Mouse (Mus musculus): Measurements from ENCODE around the gene Zfp709.
"Not testable (repeated sequence)": the region's sequence is repeated elsewhere in the genome, so short reads cannot be mapped to it uniquely, and the experiment has no call there.

The Zfp709 gene

GRCm38 (mm10) chr8:71881618-71882274 is at the start of gene Zfp709:
TSS of gene Zfp709 (plus strand) at chr8:71882019.
- DNase-seq (ENCODE audit: low spot score): peak; percentile 62

DNA sequence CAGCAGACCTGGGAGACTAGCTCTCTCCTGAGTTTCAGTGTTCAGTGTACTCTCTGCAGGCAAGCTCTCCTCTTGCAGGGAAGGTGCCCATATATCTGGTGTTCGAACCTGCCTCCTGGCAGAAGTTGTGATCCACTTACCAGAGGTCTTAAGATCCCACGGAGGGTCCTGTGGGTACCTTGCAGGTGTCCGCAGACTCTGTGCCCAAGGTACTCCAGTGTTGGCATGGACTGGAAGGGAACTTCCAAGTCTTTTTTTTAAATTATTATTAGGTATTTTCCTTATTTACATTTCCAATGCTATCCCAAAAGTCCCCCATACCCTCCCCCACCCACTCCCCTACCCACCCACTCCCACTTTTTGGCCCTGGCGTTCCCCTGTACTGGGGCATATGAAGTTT is 43.6 kb upstream of the Zfp709 start:
- not testable (repeated sequence) for DNase-seq (ENCODE audit: low spot score)

- DNase-seq (ENCODE audit: low spot score): not testable (repeated sequence)
Observed at GRCm38 (mm10) chr8:71841201-71841817, 40.5 kb upstream of the Zfp709 start.

GRCm38 (mm10) chr8:71842476-71842875 is 39.3 kb upstream of the Zfp709 start:
- not testable (repeated sequence) for DNase-seq (ENCODE audit: low spot score)

DNA sequence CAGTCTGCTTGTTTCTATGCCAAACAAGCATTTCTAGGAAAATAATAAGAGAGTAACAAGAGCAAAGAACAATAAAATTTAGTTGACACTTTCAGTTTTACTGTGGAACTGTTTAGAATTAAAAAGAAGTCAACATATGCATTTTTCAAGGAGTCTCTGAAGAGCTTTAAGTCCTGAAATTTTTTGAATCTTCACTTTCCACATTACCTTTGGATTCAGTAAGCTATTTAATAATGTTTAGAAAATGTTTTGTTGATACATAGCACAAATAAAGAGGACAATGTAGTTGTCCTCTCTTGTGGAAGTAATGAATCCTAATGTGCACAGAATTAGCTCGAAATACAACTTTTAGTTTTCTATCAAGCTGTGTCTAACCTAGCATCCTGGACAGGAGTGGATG is 37.4 kb upstream of the Zfp709 start:
- DNase-seq (ENCODE audit: low spot score): not testable (repeated sequence)

DNA sequence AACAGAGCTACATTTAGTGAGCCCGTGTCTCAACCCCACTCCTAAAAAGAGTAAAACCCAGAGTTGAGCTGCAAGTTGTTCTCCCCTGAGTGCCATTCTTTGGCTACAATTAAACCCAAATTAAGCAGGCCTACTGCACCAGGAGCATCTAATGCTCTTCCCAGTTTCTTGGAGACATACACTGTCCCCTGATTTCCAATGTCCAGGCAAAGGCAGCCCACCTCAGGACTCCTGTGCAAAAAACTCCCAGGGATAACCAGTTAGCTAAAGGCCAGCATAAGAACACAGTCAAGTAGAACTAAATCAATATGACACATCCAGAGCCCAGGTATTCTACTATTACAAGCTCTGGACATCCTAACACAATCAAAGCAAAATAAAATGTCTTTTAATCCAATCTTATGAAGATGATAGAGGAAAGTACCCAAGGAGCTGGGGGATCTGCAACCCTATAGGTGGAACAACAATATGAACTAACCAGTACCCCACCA is 35.8 kb upstream of the Zfp709 start:
- DNase-seq (ENCODE audit: low spot score): not testable (repeated sequence)

DNA sequence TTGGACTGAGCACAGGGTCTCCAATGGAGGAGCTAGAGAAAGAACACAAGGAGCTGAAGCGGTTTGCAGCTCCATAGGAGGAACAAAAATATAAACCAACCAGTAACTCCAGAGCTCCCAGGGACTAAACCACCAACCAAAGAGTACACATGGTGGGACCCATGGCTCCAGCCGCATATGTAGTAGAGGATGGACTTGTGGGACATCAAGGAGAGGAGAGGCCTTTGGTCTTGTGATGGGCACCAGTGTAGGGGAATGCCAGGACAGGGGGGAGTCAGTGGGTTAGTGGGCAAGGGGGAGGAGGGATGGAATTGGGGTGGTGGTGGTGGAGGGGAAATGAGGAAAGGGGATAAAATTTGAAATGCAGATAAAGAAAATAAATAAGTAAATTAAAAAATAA is 35.1 kb upstream of the Zfp709 start:
- DNase-seq (ENCODE audit: low spot score): not testable (repeated sequence)

DNA sequence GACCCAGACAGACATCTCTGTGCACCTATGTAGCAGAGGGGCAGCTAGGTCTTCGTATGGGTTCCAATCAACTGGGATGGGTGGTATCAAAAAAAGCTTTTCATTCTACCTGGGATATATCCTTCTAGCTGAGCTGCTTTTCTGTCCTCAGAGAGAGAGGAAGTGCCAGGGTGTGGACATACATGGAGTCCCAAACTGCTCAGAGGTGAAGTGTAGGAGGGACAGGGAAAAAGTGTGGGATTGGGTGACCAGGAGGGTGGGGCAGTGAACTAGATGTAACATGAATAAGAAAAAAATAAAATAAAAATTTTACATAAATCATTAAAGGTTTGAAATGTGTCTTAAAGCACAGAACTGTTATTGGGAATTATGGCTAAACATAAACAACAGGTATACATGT is 30.8 kb upstream of the Zfp709 start:
- DNase-seq (ENCODE audit: low spot score): not testable (repeated sequence)

DNA sequence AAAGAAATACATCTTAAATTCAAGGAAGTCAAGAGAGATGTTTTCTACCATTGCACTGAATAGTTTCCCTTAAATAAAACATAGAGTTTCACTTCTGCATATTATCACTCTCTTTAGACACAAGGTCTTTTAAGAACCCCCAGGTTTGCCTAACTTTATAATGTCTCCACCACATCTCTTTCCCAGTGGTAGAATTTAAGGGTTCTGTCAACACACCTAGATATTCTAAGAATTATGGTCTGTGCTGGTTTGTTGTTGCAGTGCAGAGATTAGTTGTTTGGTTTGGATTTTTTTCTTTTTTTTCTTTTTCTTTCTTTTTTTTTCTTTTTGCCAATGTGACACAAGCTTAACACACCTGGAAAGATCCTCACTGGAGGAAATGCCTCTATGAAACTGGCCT is 28.5 kb upstream of the Zfp709 start:
- not testable (repeated sequence) for DNase-seq (ENCODE audit: low spot score)

DNA sequence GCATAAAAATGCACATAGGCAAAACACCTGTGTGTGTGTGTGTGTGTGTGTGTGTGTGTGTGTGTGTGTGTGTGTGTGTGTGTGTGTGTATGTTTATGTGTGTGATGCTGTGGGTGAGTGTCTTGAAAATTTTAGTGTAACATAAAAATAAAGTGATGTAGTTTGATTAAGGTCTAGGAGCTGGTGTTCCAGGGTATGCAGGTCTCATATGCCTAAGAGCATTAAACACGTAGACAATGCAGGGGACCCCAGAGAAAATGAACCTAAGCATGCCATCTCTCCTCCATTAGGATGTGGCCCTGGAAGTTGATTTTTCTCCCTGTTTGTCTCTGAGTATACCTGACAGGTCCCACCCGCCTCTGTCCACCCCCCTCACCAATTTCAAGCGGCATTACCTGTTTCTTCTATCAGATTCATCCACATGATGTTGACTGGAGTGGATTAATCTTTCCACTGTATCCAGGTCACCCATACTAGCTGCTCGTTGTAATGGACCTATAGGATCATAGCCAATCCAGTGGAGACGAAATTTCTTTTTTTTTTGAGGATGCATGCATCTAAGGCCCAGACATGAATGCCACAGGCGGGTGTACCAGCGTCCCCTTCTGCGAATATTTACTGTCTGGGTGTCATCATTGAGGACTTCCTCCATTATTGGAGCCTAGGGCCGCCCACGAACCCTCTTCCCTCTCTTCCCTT is 25.0 kb upstream of the Zfp709 start:
- DNase-seq (ENCODE audit: low spot score): not testable (repeated sequence)

DNA sequence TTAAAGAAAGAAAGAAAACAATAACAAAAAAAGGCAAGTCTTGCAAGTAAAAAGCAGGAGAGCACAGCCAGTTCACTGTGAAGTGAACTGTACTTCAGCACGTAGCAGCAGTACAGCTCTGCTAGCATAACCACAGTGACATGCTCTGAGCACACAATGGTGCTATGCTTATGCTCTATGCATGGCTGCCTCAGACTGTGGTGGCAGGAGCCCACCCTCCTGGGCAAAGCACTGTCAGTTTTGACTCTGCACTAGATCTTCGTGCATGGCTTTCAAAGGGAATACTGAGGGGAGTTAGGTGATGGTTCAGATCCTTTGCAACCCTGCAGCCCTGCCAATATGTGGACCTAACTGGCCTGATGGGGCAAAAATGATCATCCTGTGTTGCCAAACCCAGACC is 24.5 kb upstream of the Zfp709 start:
- DNase-seq (ENCODE audit: low spot score): not testable (repeated sequence)

- not testable (repeated sequence) for DNase-seq (ENCODE audit: low spot score)
Observed at GRCm38 (mm10) chr8:71861551-71861950, 20.3 kb upstream of the Zfp709 start.

DNA sequence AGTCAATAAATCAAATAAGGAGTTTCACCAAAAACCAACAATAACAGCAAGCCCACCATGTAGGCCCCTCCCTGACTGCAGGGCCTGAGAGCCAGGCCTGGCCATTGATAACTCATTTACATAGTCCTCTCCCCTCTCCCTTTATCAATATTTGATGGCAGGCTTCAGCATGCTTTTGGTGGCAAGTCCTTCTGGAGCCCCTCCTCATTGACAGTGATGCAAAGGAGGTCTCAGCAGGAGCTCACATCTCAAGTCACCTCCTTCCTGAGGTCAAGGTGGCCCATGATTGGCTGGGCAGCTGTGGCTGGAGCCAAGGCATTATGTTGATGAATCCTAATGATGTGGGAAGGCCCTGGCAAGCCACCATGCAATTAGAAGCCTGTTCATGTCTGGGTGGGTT is 19.8 kb upstream of the Zfp709 start:
- DNase-seq (ENCODE audit: low spot score): not testable (repeated sequence)

- not testable (repeated sequence) for DNase-seq (ENCODE audit: low spot score)
Observed at GRCm38 (mm10) chr8:71900666-71901065, 18.8 kb downstream of the Zfp709 start.

DNA sequence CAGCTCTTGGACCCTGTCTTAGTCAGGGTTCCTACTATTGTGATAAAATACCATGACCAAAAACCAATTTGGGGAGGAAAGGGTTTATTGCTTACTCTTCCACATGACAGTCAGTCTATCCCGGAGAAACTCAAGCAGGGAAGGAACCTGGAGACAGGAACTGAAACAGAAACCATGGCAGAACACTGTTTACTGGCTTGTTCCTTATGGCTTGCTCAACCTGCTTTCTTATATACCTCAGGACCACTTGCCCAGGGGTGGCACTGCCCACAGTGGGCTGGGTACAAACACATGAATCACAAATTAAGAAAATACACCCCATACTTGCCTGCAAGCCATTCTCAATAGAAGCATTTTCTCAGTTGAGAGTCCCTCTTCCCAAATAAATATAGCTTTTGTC is 21.3 kb downstream of the Zfp709 start:
- DNase-seq (ENCODE audit: low spot score): not testable (repeated sequence)

DNA sequence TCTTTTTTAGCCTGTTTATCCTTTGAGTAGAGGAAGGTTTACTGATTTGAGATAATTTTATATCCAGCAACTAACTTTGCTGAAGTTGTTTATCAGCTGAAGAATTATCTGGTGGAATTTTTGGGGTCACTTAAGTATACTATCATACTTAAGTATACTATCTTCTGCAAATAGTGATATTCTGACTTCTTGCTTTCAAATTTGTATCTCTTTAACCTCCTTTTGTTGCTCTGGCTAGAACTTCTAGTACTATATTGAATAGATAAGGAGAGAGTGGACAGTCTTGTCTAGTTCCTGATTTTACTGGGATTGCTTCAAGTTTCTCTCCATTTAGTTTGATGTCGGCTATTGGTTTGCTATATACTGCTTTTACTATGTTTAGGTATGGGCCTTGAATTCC is 25.0 kb downstream of the Zfp709 start:
- DNase-seq (ENCODE audit: low spot score): no peak

DNA sequence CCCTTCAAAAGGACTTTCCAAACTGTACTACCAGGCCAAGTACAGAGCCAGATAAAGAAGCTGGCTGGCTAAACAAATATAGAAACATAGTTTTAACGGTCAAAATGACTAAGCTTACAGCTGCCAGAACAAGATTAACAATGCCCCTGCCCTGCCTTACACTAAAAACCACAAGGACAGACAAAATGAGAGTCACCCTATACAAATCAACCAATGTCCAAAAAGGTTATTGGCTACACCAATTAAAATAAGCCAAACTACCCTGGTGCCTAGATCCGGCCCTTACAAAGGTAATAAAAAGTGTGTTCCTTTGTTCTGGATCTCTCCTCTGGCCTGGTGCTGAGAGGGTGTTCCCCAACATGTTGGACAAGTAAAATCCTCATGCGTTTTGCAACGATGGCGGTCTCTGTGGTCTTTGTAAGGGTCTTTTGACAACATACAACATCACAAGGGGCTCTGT is 26.0 kb downstream of the Zfp709 start:
- no peak for DNase-seq (ENCODE audit: low spot score)

DNA sequence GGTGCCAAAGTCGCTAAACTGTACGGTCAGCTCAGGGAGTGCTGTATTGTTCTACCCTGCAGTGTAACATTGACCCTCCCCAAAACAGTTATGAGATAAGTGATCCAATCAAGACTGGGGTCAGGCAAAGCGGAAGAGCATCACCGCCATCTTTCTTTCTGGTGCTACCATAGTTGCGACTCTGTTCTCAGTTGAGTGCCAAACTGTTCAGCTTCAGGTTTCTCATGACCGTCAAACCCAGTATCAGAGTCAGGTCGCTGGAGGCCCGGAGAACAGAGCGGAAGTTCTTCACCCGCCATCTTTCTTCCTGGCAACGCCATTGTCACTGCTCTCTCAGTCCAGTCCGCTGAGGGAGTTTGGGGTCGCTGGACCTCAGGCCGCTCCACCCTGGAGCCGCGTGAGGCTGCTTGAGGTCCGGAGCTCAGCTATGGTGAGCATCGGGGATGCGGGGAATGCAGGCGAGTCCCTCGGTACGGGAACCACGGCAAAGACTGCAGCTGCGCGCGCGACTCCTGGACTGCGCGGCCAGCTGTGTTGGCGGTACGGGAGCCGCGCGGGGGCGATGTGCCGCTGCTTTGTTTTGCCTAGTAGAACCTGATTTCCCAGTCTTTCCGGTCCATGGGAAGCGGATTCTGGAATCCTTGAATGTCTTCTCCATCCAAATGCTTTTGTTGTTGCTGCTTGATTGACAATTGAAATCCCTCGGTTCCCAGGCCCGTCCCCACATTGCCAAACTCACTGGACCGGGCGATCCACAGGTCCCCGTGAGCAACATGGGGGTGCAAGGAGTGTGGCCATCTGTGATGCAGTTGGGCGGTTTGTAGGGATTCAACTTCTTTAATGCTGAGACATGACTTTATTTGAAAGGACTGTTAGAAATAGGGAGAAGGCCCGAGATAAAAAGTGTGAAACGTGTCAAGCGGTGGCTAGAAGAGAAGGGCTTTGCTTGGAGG is 26.8 kb downstream of the Zfp709 start, which contains the start of the genes Zfp882 and Zfp617:
Gene Zfp882, plus strand, starts transcription at position 300 of the 953 bp plus-strand sequence.
Gene Zfp617, plus strand, starts transcription at position 327 of the 953 bp plus-strand sequence.
- DNase-seq (ENCODE audit: low spot score): peak; percentile 79

- no peak for DNase-seq (ENCODE audit: low spot score)
Observed at GRCm38 (mm10) chr8:71912286-71912685, 30.5 kb downstream of the Zfp709 start.

GRCm38 (mm10) chr8:71922567-71923401 is 41.0 kb downstream of the Zfp709 start:
- peak; percentile 94 for DNase-seq (ENCODE audit: low spot score)
